Mouse (Mus musculus) effector memory CD4-positive, alpha-beta T cell, adult 5 months (primary cell): Measurements from ENCODE around the gene H2bfm. TPM values are rescaled to one million over a fixed set of nuclear protein-coding genes. Genes with fewer than 3 reads are reported as not detected.

Experiments
- polyA plus RNA-seq: library from polyadenylated mRNA; unstranded; fragments of 100-300 nt; shearing (Covaris generic); gene quantifications from one replicate; pipeline ENCODE4 v1.2.1, GENCODE M21; 2017

The H2bfm gene
- not detected for polyA plus RNA-seq

GRCm38 (mm10) chrX:136927031-136927430 is at the start of gene H2bfm:
H2bfm (plus strand) TSS chrX:136927325.

GRCm38 (mm10) chrX:136975397-136975796 is 48.3 kb downstream of the H2bfm start, which contains the start of gene Tmsb15b2:
Tmsb15b2 (minus strand) TSS chrX:136975497.

GRCm38 (mm10) chrX:136976424-136977084 is 49.4 kb downstream of the H2bfm start, which contains the start of the genes Tmsb15l and Tmsb15b1:
Tmsb15l (minus strand) TSS chrX:136976869.
Tmsb15b1 (minus strand) TSS chrX:136976874.

Other genes starting within 250 kb of the H2bfm start
- gene Tceal1, start 219.3 kb upstream of the H2bfm start, polyA plus RNA-seq, result not detected
- gene Morf4l2, start 183.6 kb upstream of the H2bfm start, polyA plus RNA-seq, result 169 TPM
- not detected for gene Glra4, start 147.2 kb upstream of the H2bfm start, polyA plus RNA-seq
- 1.9 TPM for gene Plp1, start 104.7 kb upstream of the H2bfm start, polyA plus RNA-seq
- gene Rab9b, start 58.6 kb upstream of the H2bfm start, polyA plus RNA-seq, result not detected
- 33.3 TPM for gene Tmsb15b2, start 48.2 kb downstream of the H2bfm start, polyA plus RNA-seq
- gene Tmsb15l, start 49.5 kb downstream of the H2bfm start, polyA plus RNA-seq, result 1.6 TPM
- 11.5 TPM for gene Tmsb15b1, start 49.5 kb downstream of the H2bfm start, polyA plus RNA-seq
- 12.2 TPM for gene Zcchc18, start 65.8 kb downstream of the H2bfm start, polyA plus RNA-seq
- 8.2 TPM for gene Slc25a53, start 111.0 kb downstream of the H2bfm start, polyA plus RNA-seq
- 5.5 TPM for gene Fam199x, start 122.3 kb downstream of the H2bfm start, polyA plus RNA-seq
- gene Esx1, start 194.8 kb downstream of the H2bfm start, polyA plus RNA-seq, result not detected